22 mouse cellular contexts compared by ENCODE assay signal in genomic region chr6:11109773-11110172, GRCm38 (mm10).
"Had no signal": no experiment of that assay in that cellular context is flagged by ENCODE, and none has a peak within 500 bp of the region (broad histone marks: within the 10 kb centered on the region; RNA-seq: fewer than 3 reads in every experiment).

No protein-coding gene starts in this region.

- H3K36me3 ChIP-seq: liver, embryonic 15.5 days; lung, embryonic 15.5 days; midbrain, embryonic 10.5 days; midbrain, embryonic 13.5 days; neural tube, embryonic 13.5 days; neural tube, embryonic 15.5 days; stomach, embryonic 15.5 days had no signal

- H3K4me1 ChIP-seq: liver, embryonic 15.5 days; lung, embryonic 15.5 days; midbrain, embryonic 13.5 days; neural tube, embryonic 13.5 days; neural tube, embryonic 15.5 days; stomach, embryonic 15.5 days had no signal

- H3K27me3 ChIP-seq: liver, embryonic 15.5 days; lung, embryonic 15.5 days; midbrain, embryonic 13.5 days; neural tube, embryonic 13.5 days; neural tube, embryonic 15.5 days; stomach, embryonic 15.5 days had no signal

- H3K9ac ChIP-seq: liver, embryonic 15.5 days; liver, postnatal 0 days; lung, embryonic 15.5 days; midbrain, embryonic 13.5 days; neural tube, embryonic 13.5 days; neural tube, embryonic 15.5 days; stomach, embryonic 15.5 days had no signal

- H3K9me3 ChIP-seq: liver, embryonic 15.5 days; lung, embryonic 15.5 days; midbrain, embryonic 10.5 days; midbrain, embryonic 13.5 days; neural tube, embryonic 13.5 days; neural tube, embryonic 15.5 days; stomach, embryonic 15.5 days had no signal

- H3K4me3 ChIP-seq: liver, embryonic 15.5 days; lung, embryonic 15.5 days; midbrain, embryonic 10.5 days; midbrain, embryonic 13.5 days; myocyte; neural tube, embryonic 13.5 days; neural tube, embryonic 15.5 days; stomach, embryonic 15.5 days had no signal

- ATAC-seq: liver, postnatal 0 days; lung, postnatal 0 days; midbrain, embryonic 13.5 days; midbrain, embryonic 16.5 days had no signal

- DNase-seq: liver, postnatal 0 days; lung, adult 2 months; lung, postnatal 14 days; lung, postnatal 36 days; retina, postnatal 1 day; right cerebral cortex, adult 18-20 months; right cerebral cortex, postnatal 25 days; thymus, adult 2 months; thymus, postnatal 25 days; thymus, postnatal 4 days had no signal

- H3K27ac ChIP-seq: liver, embryonic 15.5 days; lung, embryonic 15.5 days; macrophage; midbrain, embryonic 10.5 days; midbrain, embryonic 13.5 days; neural tube, embryonic 13.5 days; neural tube, embryonic 15.5 days; stomach, embryonic 15.5 days; stomach, postnatal 0 days had no signal
